Mouse (Mus musculus): Measurements from ENCODE around the gene Tnfrsf21.
A peak's percentile ranks its signal among the peaks of the same experiment; 100 is the strongest.

Gene Tnfrsf21

DNA sequence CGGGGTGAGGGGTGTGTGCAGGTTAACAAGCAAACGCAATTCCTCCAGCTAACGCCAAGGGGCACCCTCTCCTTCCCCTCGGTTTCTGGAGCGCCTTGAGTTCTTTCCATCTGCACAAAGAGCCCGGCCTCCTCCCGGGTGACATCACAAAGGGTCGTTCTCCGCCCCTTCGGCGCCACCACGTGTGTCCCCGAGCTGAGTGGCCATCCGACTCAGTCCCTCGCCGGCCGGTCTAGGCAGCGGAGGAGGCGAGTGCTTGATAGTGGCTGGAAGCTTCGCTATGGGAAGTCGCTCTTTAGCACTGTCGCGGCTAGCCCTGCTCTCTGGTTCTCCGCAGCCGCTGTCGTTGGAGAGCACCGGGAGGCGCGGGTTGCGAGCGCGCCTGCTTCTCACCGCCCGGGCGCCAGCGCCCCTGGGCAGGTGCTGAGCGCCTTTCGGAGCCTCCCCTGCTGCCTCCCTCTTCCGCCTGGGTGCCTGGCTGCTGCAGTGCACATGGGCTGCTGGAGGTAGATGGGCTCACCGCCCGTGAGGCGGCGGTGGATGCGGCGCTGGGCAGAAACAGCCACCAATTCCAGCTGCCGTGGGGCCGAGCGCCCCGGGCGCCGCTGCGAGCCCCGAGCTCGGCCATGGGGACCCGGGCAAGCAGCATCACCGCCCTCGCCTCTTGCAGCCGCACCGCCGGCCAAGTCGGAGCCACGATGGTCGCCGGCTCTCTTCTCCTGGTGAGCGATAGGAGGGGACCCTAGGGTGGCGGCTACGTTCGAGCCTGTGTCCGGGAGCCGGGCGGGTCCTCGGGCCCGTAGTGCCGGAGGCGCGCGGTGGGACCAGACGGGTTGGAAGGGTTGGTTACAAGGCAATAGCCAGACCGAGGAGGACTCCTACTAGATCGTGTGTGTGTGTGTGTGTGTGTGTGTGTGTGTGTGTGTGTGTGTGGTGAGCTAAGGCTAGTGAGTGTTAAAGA lies at the start of gene Tnfrsf21:
TSS of gene Tnfrsf21 (plus strand) at position 185 of the 961 bp plus-strand sequence.
- peak; percentile 93 for DNase-seq

DNA sequence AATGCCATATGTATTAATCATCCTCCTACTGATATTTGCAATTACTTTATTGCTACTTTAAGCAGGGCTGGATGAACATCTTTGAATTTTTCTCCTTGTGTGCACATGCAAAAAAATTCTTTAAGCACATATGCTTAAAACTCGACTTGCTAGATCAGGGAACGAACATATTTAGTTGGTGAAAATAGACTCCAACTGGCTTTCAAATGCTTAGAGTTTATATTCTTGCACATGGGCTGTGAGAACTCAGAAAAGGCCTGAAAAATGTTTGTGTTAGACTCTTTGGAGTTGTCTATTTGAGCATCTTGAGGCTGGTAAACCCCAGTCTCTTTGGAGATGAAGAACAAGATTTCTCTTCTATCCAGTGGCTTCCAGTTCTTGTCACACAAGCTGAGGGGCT lies 48.2 kb upstream of the Tnfrsf21 start:
- no peak for DNase-seq

DNA sequence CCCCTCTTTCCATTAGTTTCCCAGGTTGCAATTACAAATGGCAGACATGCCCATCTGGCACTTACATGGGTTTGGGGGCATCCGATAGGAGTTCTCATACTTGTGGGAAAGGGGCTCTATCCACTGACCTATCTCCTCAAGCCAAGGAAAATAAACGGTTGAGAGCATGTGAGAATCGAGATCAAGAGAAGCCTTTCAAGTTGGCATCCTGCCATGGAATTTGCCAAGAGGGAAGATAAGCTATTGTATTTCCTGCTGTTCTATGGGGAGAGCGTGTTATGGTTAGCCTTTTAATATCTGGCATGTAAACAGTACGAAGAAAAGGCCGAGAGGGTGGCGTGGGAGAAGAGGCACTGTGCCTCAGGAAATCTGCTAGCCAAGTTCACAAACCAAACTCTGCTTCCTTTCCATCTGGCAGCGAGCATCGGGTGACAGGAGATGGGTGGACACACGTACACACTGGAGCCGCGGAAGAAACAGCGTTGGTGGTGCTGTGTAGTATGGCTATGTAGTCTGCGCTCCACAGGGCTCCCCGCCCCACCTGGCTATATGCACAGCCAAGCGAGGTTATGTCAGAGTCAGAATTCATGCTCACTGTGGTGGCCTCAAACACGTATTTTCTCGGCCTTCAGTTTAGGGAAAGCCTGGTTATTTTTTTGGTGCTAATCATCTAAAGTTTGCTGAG lies 40.9 kb upstream of the Tnfrsf21 start:
- DNase-seq = no peak

DNA sequence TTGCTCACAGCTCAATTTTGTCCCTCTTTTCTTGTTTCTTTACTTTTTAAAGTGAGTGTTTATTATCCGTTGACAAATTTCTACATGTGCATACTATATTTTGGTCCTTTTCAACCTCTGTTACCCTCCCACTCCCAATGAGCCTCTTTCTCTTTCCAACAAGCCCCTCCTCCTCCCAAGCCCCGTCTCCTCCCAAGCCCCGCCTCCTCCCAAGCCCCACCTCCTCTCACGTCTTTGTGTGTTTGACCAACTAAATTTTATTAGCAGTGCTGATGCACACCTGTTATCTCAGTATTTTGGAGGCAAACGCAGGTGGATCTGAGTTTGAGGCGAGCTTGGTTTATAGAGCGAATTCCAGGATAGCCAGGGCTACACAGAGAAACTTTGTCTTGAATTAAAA lies 38.6 kb upstream of the Tnfrsf21 start:
- no peak for DNase-seq

DNA sequence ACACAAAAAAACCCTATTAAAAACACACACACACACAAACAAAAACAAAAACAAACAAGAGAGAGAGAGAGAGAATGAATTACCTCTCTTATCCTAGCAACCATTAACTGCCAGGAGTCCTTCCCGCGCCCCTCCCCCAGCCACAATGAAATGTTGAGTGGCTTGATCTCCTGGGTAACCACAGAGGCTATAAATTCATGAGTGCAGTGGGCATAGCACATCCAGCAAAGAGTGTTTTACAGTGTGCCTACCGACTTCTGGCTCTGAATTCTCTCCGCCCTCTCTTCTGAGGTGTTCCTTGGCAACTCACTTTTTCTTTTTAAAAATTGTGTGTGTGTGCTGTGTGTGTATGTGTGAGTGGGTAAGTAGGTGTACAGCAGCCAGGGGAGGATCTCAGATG lies 38.0 kb upstream of the Tnfrsf21 start:
- DNase-seq = no peak

DNA sequence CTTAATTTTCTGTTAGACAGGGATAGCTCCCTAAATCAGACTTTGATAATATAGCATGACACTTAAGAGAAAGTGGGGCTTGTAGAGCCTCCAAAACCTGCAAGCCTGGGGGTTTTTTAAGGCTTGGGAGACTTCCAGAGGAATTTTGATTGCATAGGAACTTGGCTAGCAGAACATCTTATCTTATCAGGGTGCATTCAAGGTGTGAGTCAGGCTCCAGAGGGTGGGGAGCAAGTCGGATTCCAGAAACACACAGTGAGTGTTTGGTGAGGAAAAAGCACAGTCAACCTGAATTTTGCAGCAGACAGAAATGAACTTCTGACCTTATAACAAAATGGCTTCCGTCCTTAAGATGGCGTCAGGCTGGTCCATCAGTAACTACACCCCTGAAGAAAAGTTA lies 34.5 kb upstream of the Tnfrsf21 start:
- no peak for DNase-seq

DNA sequence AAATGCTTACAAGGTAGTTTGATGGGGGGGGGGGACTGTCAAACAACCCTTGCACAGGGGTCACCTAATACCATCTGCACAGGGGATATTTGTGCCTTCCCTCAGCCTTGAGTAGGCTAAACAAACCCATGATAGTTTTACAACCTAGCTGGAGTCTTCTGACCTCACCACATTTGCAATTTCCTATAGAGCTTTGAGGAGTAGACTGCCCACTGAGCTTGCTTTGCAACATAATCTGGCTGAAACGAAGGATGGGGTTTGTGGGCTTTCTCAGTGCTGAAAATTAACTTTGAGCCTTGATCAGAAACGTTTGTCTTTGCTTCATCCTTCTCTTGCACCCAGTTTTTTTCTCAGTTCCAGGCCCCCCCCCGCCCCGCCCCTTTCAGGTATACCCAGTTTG lies 33.8 kb upstream of the Tnfrsf21 start:
- no peak for DNase-seq

DNA sequence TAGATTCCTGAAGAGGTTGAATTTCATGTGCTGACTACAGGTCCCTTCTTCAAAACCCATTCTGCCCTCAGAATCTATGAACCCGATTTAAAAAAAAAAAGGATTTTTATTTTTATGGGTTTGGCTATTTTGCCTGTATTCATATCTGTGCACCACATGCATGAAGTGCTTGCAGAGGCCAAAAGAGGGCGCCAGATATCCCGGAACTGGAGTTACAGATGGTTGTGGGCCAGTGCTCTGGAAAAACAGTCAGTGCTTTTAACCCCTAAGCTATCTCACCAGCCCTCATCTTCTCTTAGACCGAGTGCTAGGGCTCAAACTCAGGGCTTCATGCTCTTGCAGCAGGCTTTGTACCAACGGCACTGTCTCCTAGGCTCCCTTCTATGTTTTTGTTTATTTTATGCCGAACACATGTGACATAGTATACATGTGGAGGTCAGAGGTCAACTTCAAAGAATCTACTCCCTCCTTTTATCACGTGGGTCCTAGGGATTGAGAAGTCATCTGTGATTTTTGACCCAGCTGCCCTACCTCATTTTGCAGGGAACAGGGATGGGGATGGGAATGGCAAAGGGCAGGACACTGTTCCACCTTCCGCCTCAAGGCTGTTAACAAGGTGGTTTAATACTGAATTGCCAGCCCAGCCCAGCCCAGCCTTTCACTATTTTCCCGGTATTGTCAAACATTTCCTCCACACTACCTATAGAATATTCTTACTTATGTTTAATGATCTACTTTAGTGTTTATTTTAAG lies 30.3 kb upstream of the Tnfrsf21 start:
- DNase-seq = peak; percentile 17

DNA sequence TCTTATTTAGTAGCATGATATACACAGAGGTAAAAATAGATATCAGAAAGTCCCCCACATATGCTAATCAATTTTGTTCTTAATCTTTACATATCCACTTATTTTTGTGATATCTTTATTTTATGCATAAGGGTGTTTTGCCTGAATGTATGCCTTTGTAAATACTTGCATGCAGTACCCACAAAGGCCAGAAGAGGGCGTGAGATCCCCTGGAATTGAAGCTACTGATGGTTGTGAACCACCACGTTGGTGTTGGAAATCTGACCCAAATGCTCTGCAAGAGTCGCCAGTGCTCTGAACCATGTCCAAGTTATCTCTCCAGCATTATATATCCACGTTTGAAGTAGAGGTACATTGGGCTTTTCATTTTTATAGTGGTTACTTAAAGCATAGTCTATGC lies 28.7 kb upstream of the Tnfrsf21 start:
- peak; percentile 9 for DNase-seq

DNA sequence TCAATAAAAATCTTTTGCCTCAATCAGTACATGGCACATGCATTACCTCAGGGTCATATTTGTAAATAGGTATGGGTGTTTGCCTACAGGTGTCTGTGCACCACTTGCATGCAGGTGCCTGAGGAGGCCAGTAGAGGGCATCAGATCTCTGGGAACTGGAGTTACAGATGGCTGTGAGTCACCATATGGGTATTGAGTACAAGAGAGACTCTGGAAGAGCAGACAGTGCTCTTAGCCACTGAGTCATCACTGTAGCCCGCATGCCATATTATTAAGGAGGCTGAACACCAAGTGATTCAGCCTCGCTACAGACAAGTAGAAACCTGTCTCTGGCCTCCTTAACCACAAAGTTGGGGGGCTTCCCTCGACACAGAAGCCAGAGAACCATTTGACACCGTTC lies 26.4 kb upstream of the Tnfrsf21 start:
- no peak for DNase-seq

DNA sequence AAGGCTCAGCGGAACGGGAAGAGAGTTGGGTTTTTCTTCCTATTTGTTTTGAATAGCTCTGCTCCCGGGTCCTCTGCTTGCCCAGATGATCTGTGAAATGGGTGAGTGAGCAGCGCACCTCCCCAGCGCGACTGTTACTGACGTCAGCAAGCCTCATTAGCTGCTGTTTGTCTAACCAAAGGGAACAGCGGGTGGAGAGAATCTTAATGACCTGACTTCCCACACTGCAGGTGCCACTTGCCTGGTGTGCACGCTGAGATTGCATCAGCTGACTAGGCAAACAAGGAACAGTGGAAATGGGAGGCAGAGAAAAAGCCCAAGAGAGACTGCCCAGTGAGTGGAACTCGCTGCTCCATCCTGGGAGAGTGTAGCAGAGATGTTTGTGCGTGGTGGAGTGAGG lies 25.2 kb upstream of the Tnfrsf21 start:
- peak; percentile 49 for DNase-seq

DNA sequence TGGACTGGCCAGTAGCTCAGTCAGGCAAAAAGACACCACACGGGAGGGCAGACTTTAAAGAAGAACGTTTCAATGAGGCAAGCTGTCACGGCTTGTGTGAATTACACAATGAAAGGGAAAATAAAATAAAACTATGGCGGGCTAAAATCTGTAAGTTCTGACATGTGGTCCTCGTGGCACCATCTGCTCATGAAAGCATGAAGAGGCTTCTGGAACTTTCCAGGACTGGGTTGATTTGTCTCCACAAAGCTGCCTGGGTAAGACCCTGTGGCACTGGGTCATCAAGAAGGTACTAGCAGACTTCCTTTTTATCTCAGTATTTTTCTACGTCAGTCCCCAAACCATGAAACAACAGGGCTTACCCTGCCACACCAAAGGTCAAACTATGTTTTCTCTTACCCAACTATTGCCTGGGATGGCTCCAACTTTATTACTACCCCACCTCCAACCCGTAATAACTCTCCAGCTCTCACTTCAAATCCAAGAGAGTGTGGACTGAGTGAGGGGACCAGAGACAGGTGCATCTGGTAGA lies 16.8 kb upstream of the Tnfrsf21 start:
- DNase-seq = no peak

DNA sequence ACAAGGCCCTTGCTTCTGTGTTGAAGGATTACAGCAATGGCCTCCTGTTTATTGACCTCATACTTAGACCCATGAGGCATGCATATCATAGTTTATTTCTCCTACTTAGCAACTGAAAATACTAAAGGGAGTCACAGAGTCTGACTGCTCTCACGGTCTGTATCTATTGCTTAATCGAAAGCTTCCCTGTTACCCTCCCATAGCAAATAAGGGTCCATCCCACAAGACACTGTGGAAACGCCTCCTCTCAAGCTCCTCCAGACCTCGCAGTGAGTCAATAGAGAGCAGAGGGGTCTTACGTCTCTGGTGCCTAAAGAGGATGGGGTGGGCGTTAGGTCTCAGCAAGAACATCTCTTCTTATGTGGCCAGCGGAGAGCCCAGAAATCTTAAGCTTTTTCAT lies 15.8 kb upstream of the Tnfrsf21 start:
- no peak for DNase-seq

DNA sequence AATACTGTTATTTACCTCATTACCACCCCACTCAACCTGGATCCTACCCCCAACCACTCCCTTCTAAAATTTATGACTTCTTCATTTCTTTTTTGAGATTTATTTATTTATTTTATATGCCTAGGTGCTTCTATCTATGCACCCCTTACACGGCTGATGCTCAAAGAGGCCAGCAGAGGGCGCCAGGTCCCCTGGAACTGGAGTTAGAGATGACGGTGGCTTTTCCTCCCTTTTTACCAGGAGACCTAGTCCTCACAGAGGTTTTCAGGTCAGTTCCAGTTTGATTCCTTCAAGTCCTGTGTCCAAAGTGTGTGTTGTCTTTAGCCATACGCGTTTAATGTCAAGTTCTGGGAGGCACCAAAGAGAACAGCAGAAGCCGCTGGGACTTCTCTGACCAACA lies 3.6 kb upstream of the Tnfrsf21 start:
- DNase-seq = peak; percentile 49

DNA sequence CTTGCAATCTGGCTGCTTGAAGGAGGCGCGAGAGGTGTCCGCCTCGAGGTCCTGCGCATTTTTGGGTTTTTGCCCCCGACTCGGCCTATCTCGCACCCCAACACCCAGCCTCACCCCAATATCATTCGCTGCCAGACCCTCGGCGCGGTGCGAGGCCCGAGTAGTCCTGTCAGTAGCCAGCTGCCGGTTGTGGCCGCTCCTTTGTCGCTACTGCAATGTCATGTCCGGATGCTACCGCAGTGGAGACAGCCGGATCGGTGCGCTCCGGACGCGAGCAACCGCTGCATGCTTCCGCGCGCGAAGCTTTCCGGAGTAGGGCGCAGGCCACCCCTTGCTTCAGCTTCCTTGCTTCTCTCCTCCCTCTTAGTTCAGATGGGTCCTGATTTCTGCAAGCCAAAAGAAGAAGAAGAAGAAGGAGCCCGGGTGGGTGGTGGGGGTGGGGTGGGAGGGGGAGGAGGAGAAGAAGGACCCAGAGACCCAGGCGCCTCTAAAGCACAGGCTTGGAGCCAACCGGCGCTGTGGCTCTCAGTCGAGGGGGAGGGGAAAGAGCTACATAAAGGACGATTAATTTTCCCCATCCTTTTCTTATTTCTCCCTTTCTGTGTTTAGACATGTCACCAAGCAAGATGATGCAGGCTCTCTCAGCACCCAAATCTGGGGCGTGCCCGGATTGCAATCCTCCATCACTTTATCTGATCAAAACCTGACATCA lies 1.1 kb downstream of the Tnfrsf21 start:
- DNase-seq = no peak

DNA sequence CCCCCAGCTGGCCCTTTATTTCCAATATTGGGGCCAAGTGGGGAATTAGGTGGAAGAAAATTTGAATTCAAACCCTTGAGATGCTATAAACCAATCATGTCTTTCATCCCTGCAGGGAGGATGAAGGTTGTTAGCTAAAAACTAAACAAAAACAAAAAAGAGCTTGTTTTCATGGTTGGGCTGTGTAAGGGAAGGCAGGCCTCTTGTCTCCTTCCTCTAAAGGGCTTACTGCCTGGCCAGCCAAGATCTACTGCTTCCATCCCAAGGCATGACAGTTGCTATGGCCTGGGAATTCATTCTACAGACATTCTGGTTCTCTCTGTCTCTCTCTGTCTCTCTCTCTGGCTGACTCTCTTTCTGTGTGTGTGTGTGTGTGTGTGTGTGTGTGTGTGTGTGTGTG lies 1.7 kb downstream of the Tnfrsf21 start:
- no peak for DNase-seq

DNA sequence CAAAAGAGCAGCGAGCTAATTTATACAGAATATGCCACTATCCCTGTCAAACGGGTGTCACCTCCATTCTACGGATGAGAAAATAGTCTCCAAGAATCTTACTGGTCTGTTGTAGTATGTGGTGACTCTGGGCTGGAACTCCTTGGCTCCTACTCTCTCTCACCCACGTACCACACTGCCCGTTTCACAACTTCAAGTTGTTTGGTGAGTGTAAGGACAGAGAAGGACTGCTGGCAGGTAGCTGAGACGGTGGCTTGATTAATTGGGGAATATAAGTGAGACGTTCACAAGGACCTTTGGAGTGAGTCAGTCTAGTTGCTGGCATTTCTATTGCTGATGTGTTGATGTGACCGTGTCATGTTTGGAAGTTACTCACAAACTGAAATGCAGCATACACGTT lies 3.3 kb downstream of the Tnfrsf21 start:
- DNase-seq = no peak

DNA sequence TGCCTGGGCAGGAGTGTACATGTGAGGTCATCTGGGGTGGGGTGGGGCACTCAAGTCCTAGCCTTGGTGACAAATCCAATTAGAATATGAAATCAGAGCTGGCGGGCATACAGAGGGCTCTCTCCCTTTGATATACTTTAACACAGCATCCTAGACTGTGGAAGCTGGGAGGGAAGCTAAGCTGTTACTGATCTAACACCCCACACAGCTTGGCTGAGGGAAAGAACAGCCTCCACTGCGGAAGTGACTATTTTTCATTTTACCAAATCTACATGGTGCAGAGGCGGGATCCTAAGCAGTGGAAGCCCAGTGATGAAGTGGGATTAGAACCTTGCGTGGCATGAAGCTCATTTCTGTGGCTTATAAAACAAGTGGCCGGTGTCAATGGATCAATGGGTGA lies 4.7 kb downstream of the Tnfrsf21 start:
- no peak for DNase-seq

DNA sequence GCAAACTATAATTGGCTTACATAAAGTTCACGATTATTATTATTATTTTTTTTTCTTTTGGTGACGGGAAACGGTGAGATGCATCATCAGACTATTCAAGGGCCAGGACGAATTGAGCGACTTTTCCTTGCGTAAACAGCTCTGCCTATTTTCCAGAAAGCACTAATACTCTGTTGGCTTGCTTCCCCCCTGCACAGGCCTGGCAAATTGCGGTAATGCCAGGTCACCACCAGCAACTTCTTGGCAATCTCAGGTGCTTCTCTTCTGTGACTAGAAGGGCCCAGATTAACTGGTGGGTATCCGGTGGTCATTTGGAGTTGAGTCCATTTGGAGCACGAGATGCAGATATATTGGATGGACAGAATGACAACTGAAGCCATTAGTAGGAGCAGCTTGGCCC lies 5.7 kb downstream of the Tnfrsf21 start:
- DNase-seq = no peak

DNA sequence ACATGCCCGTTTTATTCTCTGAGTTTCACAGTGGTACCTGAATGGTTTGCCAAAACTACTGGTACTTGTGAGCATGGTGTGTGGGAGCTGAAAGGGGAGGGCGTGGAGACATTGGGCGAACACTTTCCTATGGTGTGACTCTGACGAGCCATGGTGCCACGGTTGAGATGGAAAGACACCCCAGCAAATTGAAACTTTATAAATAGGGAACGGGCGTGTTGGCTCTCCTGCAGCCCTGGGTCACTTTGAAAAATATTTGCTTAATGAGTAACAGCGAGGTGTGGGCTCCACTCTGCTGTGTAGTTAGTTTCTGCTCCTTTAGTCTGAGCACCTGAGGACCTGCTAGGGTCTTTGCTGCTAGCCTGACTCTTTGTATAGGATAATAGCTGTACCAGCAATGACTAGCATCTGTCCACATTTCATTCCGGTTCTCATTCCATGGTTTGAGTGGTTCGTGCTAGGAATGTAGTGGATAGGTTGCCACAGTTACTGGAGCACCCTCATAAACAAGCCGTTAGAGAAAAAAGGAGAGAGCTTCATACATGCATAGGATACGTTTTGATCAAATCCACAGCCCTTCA lies 7.4 kb downstream of the Tnfrsf21 start:
- peak; percentile 44 for DNase-seq

DNA sequence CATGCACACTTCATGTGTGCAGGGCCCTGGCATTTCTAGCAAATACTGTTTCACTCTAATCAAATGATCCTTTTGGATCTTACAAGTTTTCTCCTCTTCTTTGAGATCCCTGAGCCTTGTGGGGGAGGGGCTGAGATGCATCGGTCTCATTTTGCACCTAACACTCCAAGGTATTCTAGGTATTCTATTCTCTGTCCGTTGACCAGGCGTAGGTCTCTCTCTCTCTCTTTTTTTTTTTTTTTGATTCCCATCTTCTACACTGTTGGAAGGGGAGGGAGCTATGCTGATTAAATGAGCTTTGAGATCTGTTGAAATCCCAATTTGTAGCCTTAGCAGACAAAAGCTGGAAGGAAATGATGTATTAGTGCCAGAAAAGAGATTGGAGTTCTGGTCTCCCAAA lies 8.2 kb downstream of the Tnfrsf21 start:
- DNase-seq = no peak

DNA sequence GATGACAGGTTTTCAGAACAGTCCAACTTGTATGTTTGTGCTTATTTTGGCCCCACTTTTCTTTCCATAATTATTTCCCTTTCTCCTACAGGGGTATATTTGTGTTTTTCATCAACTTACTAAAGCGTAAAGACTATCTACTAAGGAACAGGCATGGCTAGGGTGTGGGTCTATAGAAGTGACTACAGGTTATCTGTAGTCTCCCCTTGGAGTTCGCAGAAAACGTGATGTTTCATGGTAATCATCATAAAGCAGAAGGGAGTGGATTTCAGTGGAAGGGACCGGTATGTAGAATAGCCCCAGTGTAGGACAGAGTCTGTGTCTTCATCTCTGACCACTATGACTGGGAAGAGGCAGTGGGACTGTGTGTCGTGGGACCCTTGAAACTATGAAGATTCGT lies 8.7 kb downstream of the Tnfrsf21 start:
- no peak for DNase-seq
